Mouse (Mus musculus): Measurements from ENCODE around the gene Arcn1.

Gene Arcn1

GRCm38 (mm10) chr9:44745371-44745770 lies 22.3 kb downstream of the Arcn1 start:
- DNase-seq (ENCODE audit: low read depth, low spot score), result no peak

DNA sequence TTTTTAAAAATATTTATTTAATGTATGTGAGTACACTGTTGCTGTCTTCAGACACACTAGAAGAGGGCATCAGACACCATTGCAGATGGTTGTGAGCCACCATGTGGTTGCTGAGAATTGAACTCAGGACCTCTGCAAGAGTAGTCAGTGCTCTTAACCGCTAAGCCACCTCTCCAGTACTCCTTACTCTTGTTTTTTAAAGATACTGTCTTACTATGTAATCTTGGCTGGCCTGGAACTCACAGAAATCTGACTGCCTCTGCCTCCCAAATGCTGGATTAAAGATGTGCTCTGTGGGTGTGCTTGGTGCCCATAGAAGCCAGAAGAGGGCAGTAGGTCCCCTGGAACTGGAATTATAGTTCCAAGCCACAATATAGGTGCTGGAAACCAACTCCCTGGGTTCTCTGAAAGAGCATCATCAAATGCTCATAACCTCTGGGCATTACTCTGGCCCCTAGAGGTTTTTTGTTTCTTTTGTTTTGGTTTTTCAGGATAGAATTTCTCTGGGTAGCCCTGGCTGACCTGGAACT lies 26.9 kb downstream of the Arcn1 start:
- no peak for DNase-seq (ENCODE audit: low read depth, low spot score)

DNA sequence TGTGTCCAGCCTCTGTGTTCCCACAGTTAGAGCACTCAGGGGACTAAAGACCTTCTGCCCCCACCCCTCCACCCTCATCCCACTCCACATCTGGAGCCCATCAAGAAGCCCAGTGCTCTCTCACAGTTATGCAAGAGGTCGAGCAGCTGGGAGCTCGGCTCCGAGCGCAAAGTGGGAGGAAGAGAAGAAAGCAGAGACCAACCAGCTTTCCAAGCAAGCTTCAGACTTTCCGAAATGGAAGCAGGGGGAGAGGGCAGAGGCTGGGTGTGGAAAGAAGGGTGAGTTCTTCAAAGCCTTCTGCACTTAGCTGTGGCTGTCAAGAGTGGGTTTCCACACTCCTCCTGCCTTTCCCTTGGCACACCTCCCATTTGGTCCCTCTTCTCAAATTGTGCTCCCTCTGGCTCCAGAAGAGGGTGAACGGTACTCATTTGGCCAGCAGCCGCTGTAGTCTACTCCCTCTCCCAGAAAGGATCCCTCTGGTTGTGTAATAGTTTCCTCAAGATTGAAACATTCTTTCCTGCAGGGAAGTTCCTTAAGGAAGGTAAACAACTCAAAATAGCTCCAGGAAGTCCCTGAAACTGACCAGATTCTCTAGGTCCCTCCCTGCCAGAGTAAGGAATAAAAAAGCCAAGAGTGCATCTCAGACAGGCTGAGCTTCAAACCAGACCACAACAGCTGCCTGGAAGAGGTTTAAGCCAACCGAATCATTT lies 30.2 kb downstream of the Arcn1 start:
- DNase-seq (ENCODE audit: low read depth, low spot score), result no peak

DNA sequence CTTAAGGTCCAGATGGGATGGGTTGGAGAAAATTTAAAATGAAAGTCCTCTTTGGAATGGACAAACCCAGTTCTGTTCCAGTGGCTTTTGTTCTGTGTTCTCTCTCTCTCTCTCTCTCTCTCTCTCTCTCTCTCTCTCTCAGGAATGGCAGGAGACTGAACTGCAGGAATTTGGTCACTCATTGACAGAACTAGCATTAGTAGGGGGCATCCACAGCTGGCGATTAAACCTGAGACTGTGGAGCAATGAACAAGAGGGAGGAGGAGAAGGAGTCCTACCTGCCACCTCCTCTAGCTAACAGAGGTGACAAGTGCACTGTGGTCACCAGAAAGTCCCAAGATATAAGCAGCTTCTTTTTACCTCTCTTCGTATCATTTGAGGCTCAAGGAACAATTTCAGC lies 31.3 kb downstream of the Arcn1 start:
- DNase-seq (ENCODE audit: low read depth, low spot score), result no peak

DNA sequence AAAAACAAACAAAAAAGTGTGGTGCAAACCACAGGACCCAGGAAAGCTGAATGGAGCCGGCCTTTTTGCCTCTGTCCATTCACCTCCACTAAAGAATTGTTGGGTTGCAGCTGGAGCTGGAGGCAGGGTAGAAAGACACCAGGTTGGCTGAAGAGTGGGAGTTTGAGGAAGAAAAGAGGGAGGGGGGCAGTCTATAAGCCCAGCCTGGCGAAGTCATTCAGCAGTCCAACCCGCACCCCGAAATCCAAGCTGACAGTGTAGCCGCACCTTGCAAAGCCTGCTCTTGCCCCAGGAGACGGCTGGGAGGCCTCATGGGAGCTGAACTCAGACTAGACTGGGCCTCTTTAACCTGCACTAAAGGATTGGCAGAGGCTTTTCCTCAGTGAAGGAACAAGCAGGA lies 31.8 kb downstream of the Arcn1 start:
- DNase-seq (ENCODE audit: low read depth, low spot score), result no peak

DNA sequence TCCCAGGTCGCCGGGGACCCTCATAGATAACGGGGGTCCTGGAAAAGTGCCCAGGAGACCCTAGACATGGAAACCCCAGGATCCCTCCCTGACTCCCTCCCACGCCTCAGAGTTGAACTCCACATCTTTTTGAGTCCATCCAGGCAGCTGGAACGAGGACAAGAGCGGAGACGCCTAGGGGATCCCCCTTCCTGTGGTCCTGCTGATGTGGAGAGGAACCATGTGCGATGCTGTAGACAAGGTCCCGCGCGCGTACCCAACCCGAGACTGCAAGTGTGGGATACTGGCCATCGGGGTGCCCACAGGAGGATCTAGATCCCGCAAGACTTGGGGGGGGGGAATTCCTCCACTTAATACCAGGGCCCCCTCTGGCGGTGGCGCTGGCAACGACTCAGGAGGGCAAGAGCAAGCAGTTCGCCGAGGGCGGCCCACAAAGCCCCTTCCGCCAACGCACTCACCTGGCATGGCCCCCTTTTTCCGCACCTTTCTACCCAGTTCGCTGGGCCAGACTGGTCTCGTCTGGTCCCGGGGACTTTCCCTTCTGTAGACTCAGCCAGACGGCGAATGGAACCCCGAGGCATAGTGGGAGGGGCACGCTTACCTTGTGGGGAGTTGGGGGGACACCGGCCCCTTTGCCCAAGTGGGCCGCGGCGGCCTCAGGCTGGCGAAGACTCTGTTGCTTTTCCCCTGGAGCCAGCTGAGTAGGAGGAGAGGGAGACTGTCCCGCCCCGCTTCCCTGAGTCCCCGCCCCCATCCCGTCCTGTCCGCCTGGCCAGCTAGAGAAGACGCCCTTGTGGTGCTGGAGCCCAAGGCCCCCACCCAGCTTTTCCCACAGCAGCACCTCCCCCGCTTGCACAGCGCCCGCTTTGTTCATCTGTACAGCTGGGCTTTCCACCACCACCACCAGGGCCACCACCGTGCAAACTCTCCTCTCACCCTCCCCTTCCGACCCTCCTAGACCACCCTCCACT lies 32.8 kb downstream of the Arcn1 start, which contains the start of gene Phldb1:
TSS of gene Phldb1 (minus strand) at position 675 of the 971 bp plus-strand sequence.
- DNase-seq (ENCODE audit: low read depth, low spot score), result peak; percentile 66

- DNase-seq (ENCODE audit: low read depth, low spot score), result peak; percentile 66
These were observed 33.7 kb downstream of the Arcn1 start for GRCm38 (mm10) chr9:44733671-44734523.

DNA sequence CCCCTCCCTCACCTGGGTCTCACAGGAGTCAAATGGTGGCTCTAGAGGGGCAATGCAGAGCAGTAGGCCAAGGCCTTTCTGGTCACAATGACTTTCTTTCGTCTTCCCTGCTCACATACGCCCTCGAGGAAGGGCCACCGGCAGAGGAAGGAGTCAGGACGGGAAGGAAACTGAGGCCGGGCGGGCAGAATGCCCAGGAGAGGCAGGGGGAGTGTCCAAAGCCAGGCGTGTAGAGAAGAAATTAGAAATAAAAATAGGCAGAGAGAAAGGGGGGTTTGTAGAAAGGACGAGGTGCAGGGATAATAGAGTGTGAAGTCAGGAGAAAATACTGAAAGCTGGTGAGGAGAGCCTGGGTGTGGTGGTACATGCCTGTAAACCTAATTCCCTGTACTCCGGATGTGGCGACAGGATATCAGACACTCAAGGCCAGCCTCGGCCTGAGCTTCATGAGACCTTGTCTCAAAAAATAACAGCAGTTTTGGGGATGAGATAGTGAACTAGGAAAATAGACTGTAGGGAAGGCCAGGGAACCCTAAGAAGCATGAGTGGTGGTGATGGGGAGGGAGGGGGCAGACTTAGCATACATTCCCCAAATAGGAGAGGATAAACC lies 34.6 kb downstream of the Arcn1 start:
- no peak for DNase-seq (ENCODE audit: low read depth, low spot score)

GRCm38 (mm10) chr9:44732130-44732549 lies 35.5 kb downstream of the Arcn1 start:
- DNase-seq (ENCODE audit: low read depth, low spot score), result no peak

GRCm38 (mm10) chr9:44727441-44727840 lies 40.2 kb downstream of the Arcn1 start:
- DNase-seq (ENCODE audit: low read depth, low spot score), result no peak

DNA sequence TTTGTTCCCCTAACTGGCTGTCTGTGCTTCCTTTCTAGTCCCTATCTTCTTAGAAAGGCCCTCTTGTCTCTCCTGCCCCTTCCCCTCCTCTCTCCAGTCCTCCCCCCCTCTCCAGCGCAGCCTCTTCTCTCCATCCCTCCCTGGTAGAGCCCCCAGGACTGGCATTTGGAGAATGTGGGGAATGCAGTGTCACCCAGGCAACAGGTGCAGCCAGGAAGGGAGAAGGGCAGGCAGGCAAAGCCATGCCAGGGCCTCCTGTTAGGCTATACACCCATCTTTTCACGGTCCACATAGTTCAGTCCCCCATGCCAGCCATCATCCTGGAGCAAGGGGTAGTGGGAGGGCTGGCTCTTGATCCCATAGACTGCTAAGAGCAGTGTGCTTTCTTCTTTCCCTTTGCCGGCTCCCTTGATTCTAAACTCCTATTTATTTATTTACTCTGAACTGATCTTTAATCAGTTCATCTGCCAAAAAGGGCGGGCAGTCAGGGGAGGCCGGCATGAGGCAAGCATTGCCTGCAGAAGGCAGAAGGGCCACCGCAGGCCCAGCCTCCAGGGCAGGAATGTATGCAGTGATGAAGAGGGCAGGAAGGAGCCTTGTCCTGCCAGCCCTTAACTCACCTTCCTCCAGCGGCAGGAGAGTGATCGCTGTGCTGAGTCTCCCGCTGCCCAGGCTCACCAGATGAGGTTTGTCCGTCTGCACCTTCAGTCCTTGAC lies 41.1 kb downstream of the Arcn1 start:
- no peak for DNase-seq (ENCODE audit: low read depth, low spot score)

GRCm38 (mm10) chr9:44724665-44725064 lies 43.0 kb downstream of the Arcn1 start:
- DNase-seq (ENCODE audit: low read depth, low spot score), result no peak

GRCm38 (mm10) chr9:44724223-44724622 lies 43.4 kb downstream of the Arcn1 start:
- peak; percentile 46 for DNase-seq (ENCODE audit: low read depth, low spot score)

GRCm38 (mm10) chr9:44723521-44724041 lies 44.1 kb downstream of the Arcn1 start:
- no peak for DNase-seq (ENCODE audit: low read depth, low spot score)

- DNase-seq (ENCODE audit: low read depth, low spot score), result no peak
These were observed 44.6 kb downstream of the Arcn1 start for GRCm38 (mm10) chr9:44723008-44723407.

- no peak for DNase-seq (ENCODE audit: low read depth, low spot score)
These were observed 45.1 kb downstream of the Arcn1 start for GRCm38 (mm10) chr9:44722575-44722974.

DNA sequence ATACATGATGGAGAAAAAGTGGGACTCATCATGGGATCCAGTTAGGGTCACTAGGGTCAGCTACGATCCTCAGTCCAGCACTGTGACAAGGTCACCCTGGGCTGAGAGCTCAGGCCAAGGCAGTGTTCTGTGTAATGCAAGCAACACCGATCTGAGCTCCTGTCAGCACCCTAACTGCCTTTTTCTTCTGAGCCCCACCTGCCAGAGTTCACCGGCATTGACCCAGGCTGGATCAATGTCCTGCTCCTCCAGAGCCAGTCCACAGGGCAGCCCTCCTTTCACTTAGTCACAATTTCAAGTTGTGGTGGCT lies 45.8 kb downstream of the Arcn1 start:
- no peak for DNase-seq (ENCODE audit: low read depth, low spot score)

GRCm38 (mm10) chr9:44721154-44721876 lies 46.3 kb downstream of the Arcn1 start:
- peak; percentile 86 for DNase-seq (ENCODE audit: low read depth, low spot score)

- DNase-seq (ENCODE audit: low read depth, low spot score), result no peak
These were observed 47.1 kb downstream of the Arcn1 start for GRCm38 (mm10) chr9:44720358-44721153.
